Mouse (Mus musculus) lung, embryonic 16.5 days (tissue): ENCODE measurements around the gene Tenm2. TPM values are rescaled to one million over a fixed set of nuclear protein-coding genes. Genes with fewer than 3 reads are reported as not detected.

ENCODE experiments used
- ATAC-seq: fragments of 200-750 bp; cut with Nextera tagmentation; 2 replicates; pipeline ENCODE4 v1.8.0; 2017; ENCODE audit warnings: low read depth, mild to moderate bottlenecking, moderate library complexity
- H3K27ac ChIP-seq: fragments of 300-500 bp; sonication (generic); 2 replicates; pipeline ENCODE4 v1.5.1; 2014; ENCODE audit warnings: mild to moderate bottlenecking, control low read depth, low read length
- H3K27me3 ChIP-seq: fragments of 300-500 bp; sonication (generic); 2 replicates; pipeline ENCODE4 v1.6.1; 2014; ENCODE audit warnings: low read depth, low read length, mixed read lengths; ENCODE audit not compliant: control insufficient read depth, insufficient read depth
- H3K36me3 ChIP-seq: fragments of 300-500 bp; sonication (generic); 2 replicates; pipeline ENCODE4 v1.6.1; 2014; ENCODE audit warnings: low read length; ENCODE audit not compliant: control insufficient read depth, insufficient read depth
- H3K4me1 ChIP-seq: fragments of 300-500 bp; sonication (generic); replicated peaks from 2 replicates; pipeline ENCODE4 v1.6.1; 2014; ENCODE audit warnings: low read length, mixed read lengths; ENCODE audit not compliant: control insufficient read depth, insufficient read depth
- H3K4me2 ChIP-seq: fragments of 300-500 bp; sonication (generic); 2 replicates; pipeline ENCODE4 v1.6.1; 2014; ENCODE audit warnings: low read depth, low read length, control low read depth
- H3K4me3 ChIP-seq: fragments of 300-500 bp; sonication (generic); 2 replicates; pipeline ENCODE4 v1.5.1; 2014; ENCODE audit warnings: mild to moderate bottlenecking, low read length, control low read depth
- H3K9ac ChIP-seq: fragments of 300-500 bp; sonication (generic); 2 replicates; pipeline ENCODE4 v1.6.1; 2014; ENCODE audit warnings: low read length, control low read depth
- H3K9me3 ChIP-seq: fragments of 300-500 bp; sonication (generic); 2 replicates; pipeline ENCODE4 v1.6.1; 2016; ENCODE audit warnings: low read length; ENCODE audit not compliant: control insufficient read depth
- WGBS: fragments of 180-500 bp; shearing (Covaris S2); extraction: QIAGEN DNeasy Blood & Tissue Kit; methylation state at CpG from one replicate; pipeline ENCODE4 v1.1.7; 2014; 5-methylcytosine and 5-hydroxymethylcytosine counted together
- polyA plus RNA-seq: library from polyadenylated mRNA; unstranded; fragments of >200 nt; fragmentation: Nextera tagmentation; extraction: Ambion mirVana; gene quantifications from 2 replicates; pipeline ENCODE4 v1.2.1, GENCODE M21; 2015

Tenm2 gene
- polyA plus RNA-seq, 1 experiment from 2014 or later = 0.24 TPM

DNA sequence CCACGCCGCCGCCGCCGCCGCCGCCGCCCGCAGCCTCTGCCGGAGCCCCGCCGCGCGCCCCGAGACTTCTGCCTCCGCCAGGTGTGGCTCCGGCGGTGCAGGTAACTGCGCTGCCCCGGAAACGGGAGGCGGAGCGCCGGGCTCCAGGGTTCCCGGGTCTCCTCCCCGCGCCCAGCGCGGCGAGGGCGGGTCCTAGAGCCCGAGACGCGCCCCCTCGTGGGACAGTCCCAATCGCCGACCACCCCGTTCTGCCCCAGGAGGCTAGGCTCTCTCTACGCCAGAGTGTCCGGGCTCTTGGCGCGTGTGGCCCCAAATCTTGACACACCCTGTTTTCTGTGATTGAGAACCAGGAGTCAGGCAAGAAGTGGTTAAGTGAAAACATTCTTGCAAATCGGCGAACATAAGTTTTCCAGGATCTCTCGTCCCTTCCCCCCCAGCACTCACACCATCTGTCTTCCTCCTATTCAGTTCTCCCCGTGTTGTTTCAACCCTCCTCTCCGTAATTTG is 1255.3 kb downstream of the Tenm2 start, which contains the start of gene Wwc1:
Wwc1 (minus strand) TSS at position 117 of the 507 bp plus-strand sequence.
- H3K9me3 ChIP-seq = no peaks in the 10 kb centered on the region
- H3K4me3 ChIP-seq = peak within 1 kb of the TSS; percentile 71
- ATAC-seq = peak; percentile 89
- peaks cover 2% of the 10 kb centered on the region; the same call in 1 of the 2 replicates for H3K4me1 ChIP-seq
- peak within 1 kb of the TSS; percentile 79 for H3K9ac ChIP-seq
- H3K4me2 ChIP-seq = peak within 1 kb of the TSS; percentile 71
- WGBS = under 1% methylated on average over 35 of the region's 47 CpGs
- peak within 1 kb of the TSS; percentile 79 for H3K27ac ChIP-seq
- no peaks in the 10 kb centered on the region for H3K36me3 ChIP-seq
- H3K27me3 ChIP-seq = peaks cover 14% of the 10 kb centered on the region

GRCm38 (mm10) chr11:35979733-35980410 is 1255.9 kb downstream of the Tenm2 start:
- Histone ChIP-seq H3K9ac (peak overlapping the region; percentile 79), H3K9me3 (no peaks in the 10 kb centered on the region), H3K36me3 (no peaks in the 10 kb centered on the region), H3K27me3 (peaks cover 14% of the 10 kb centered on the region), H3K27ac (peak overlapping the region; percentile 79), H3K4me2 (peak overlapping the region; percentile 71), H3K4me1 (peaks cover 3% of the 10 kb centered on the region; the same call in 1 of the 2 replicates), H3K4me3 (peak overlapping the region; percentile 71)
- WGBS = 1% methylated on average over 39 of the region's 66 CpGs
- peak; percentile 54 for ATAC-seq

DNA sequence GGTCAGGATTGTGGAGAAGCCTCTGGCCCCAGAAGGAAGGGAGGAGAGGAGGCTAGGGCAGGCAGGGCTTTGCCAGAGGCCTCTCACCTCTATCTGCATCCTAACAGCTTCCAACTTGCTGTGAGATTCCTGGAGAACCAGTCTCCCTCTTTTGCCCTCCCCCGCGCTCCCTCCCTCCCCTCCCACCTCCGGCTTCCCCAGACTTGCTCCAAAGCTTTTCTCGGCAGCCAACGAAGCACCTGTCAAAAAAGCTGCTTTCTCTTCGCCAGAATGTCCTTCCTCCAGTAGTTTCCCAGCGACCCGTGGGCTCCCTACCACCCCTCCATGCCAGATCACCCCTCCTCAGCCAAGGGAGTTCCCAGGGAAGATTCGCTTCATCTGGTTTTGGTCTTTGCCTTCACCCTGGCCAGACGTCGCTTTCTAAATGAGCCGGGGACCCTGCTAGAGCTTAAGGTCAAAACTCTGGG is 1256.5 kb downstream of the Tenm2 start:
- H3K27ac ChIP-seq = peak overlapping the region; percentile 79
- H3K9me3 ChIP-seq = no peaks in the 10 kb centered on the region
- H3K36me3 ChIP-seq = no peaks in the 10 kb centered on the region
- peaks cover 14% of the 10 kb centered on the region for H3K27me3 ChIP-seq
- H3K4me3 ChIP-seq = peak overlapping the region; percentile 71
- peak; percentile 15; the same call in 1 of the 2 replicates for ATAC-seq
- WGBS = under 1% methylated on average over 10 of the region's 12 CpGs
- H3K9ac ChIP-seq = peak overlapping the region; percentile 79
- peaks cover 5% of the 10 kb centered on the region; the same call in 1 of the 2 replicates for H3K4me1 ChIP-seq
- H3K4me2 ChIP-seq = peak overlapping the region; percentile 71

DNA sequence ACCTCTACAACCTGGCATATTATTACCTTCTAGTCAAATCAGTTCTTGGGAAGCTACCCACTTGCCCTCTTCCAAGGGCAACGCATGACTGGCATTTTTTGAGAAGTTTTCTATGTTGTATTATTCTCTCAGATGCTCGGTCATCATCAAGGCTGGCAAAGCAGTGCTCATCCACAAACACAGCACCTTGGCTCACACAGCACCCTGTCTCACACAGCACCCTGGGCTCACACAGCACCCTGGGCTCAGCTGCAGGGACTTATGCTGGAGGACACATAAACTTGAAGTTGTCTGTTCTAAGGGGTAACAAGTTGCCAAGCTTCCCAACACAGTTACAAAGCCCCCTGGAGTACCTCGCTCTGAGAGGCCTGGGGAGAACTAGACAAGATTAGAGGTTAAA is 1258.0 kb downstream of the Tenm2 start:
- Histone ChIP-seq H3K4me1 (peaks cover 7% of the 10 kb centered on the region), H3K36me3 (no peaks in the 10 kb centered on the region), H3K27ac (no peak overlapping the region), H3K4me2 (peak overlapping the region; percentile 71), H3K9me3 (no peaks in the 10 kb centered on the region), H3K27me3 (peaks cover 14% of the 10 kb centered on the region), H3K9ac (peak overlapping the region; percentile 29), H3K4me3 (peak overlapping the region; percentile 71)
- 65% methylated on average over 3 of the region's 3 CpGs for WGBS
- no peak for ATAC-seq

- Histone ChIP-seq H3K4me2 (peak overlapping the region; percentile 71), H3K4me1 (peaks cover 14% of the 10 kb centered on the region), H3K27me3 (peaks cover 14% of the 10 kb centered on the region), H3K27ac (0 out of 2 replicates have a peak overlapping the region, but pooled peaks have one; percentile 3), H3K9me3 (no peaks in the 10 kb centered on the region), H3K4me3 (peak overlapping the region; percentile 71), H3K36me3 (no peaks in the 10 kb centered on the region), H3K9ac (peak overlapping the region; percentile 47; the same call in 1 of the 2 replicates)
- ATAC-seq = no peak
- WGBS = 52% methylated on average over 6 of the region's 6 CpGs
These were observed 1258.7 kb downstream of the Tenm2 start for GRCm38 (mm10) chr11:35977096-35977495.

DNA sequence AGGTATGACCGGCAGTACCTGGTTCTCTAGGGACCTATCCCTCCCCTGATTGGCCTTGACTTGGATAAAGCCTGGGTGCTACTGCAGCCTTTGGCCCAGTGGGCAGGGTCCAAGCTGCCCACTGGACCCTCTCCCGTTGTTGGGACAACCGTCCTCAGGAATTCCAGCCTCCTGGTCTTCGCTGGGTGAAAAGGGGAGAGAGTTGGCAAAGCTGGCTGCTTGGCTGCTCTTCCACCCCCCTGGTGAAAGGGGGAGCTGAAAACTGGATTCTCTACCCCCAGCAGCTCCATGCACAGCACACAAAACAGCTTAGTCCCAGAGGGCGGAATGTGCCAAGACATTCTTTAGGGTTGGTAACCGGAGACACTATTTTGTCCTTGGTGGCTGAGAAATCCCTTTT is 1259.3 kb downstream of the Tenm2 start:
- Histone ChIP-seq H3K9me3 (no peaks in the 10 kb centered on the region), H3K27me3 (peaks cover 12% of the 10 kb centered on the region), H3K9ac (no peak overlapping the region), H3K27ac (peak overlapping the region; percentile 35; the same call in 1 of the 2 replicates), H3K36me3 (no peaks in the 10 kb centered on the region), H3K4me1 (peaks cover 17% of the 10 kb centered on the region), H3K4me3 (no peak overlapping the region), H3K4me2 (peak overlapping the region; percentile 71)
- 49% methylated on average over 6 of the region's 6 CpGs for whole genome bisulfite sequencing
- ATAC-seq = no peak

GRCm38 (mm10) chr11:35974632-35975450 is 1260.9 kb downstream of the Tenm2 start:
- ATAC-seq = no peak
- no peak overlapping the region for H3K9ac ChIP-seq
- H3K36me3 ChIP-seq = no peaks in the 10 kb centered on the region
- 70% methylated on average over 6 of the region's 6 CpGs for WGBS
- H3K4me2 ChIP-seq = no peak overlapping the region
- H3K27ac ChIP-seq = no peak overlapping the region
- peaks cover 12% of the 10 kb centered on the region for H3K27me3 ChIP-seq
- H3K4me3 ChIP-seq = no peak overlapping the region
- peaks cover 19% of the 10 kb centered on the region for H3K4me1 ChIP-seq
- H3K9me3 ChIP-seq = no peaks in the 10 kb centered on the region

DNA sequence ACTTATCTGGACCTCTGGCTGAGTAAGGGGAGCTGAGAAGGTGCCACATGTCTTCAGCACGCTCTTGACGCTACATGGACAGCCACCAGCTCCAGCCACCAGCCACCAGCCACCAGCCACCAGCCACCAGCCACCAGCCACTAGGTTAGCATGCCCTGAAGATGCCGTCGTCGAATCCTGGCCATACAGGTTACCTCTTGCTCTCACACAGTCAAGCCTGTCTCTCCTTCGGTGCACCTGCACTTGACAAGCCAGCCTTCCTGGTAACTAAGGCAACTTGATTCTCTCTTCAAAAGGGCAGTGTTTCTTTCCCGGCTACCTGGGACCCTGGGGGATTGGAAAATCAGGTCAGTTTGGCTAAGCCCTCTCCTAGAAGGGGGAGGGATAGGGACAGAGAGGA is 1262.6 kb downstream of the Tenm2 start:
- ATAC-seq = peak; percentile 29; the same call in 1 of the 2 replicates
- Histone ChIP-seq H3K4me3 (no peak overlapping the region), H3K27me3 (no peaks in the 10 kb centered on the region; the same call in 1 of the 2 replicates), H3K9ac (peak overlapping the region; percentile 0; the same call in 1 of the 2 replicates), H3K9me3 (no peaks in the 10 kb centered on the region), H3K27ac (peak overlapping the region; percentile 78), H3K4me2 (peak overlapping the region; percentile 19), H3K4me1 (peaks cover 22% of the 10 kb centered on the region), H3K36me3 (no peaks in the 10 kb centered on the region)
- WGBS = 22% methylated on average over 7 of the region's 7 CpGs
